Mouse (Mus musculus): ENCODE results near the gene Fbxo40. TPM values are rescaled to one million over a fixed set of nuclear protein-coding genes. Genes with fewer than 3 reads are reported as not detected.

Fbxo40 gene
- total and polyA plus RNA-seq, 3 experiments: 0.08 to 0.15 TPM; not detected in 1

GRCm38 (mm10) chr16:36921980-36922379 is 68.3 kb downstream of the Fbxo40 start:
- DNase-seq (ENCODE audit: low read depth, low spot score): no peak
- Histone ChIP-seq H3K27ac (ENCODE audit: control insufficient read depth, low read depth, low read length) (no peak overlapping the region), H3K79me2 (ENCODE audit: control insufficient read depth, insufficient read depth, low read length, poor library complexity) (no peaks in the 10 kb centered on the region), H3K27me3 (ENCODE audit: control insufficient read depth in 1 of 2, insufficient read depth in 2 of 2, low read length in 2 of 2) (no peaks in the 10 kb centered on the region), H3K4me3 (ENCODE audit: control insufficient read depth in 1 of 2, insufficient read depth in 1 of 2, low read depth in 2 of 2, low read length in 2 of 2) (no peak overlapping the region), H3K4me1 (ENCODE audit: control insufficient read depth in 1 of 2, insufficient read depth in 2 of 2, low read length in 2 of 2) (no peaks in the 10 kb centered on the region), H3K36me3 (ENCODE audit: control insufficient read depth in 1 of 2, insufficient read depth in 2 of 2, low read length in 2 of 2) (peaks cover 0 to 2% of the 10 kb centered on the region in 2 experiments; a peak in 1 of 4 replicates), H3K9me3 (replicated peaks; ENCODE audit: insufficient read depth, low read length) (no peaks in the 10 kb centered on the region), H3K9ac (ENCODE audit: control insufficient read depth, low read depth, low read length, poor library complexity, severe bottlenecking) (no peak overlapping the region)
- no peak for TF ChIP-seq ZKSCAN1 (IDR thresholded peaks at IDR 0.05; ENCODE audit: low read depth, low read length)
- TF ChIP-seq MAFK (IDR thresholded peaks at IDR 0.05; ENCODE audit: borderline replicate concordance, low read depth, low read length): no peak
- TF ChIP-seq BHLHE40 (IDR thresholded peaks at IDR 0.05; ENCODE audit: borderline replicate concordance, low read depth, low read length): no peak
- no peak for TF ChIP-seq POLR2A (IDR thresholded peaks at IDR 0.05; ENCODE audit: control insufficient read depth in 1 of 2, insufficient read depth in 1 of 2, low read depth in 1 of 2, low read length in 2 of 2, poor library complexity in 1 of 2)
- TF ChIP-seq MAX (IDR thresholded peaks at IDR 0.05; ENCODE audit: low read length): no peak
- TF ChIP-seq ZMIZ1 (IDR thresholded peaks at IDR 0.05; ENCODE audit: low read depth, low read length): no peak
- TF ChIP-seq POLR2AphosphoS2 (IDR thresholded peaks at IDR 0.05; ENCODE audit: low read length): no peak
- TF ChIP-seq NRF1 (IDR thresholded peaks at IDR 0.05; ENCODE audit: insufficient read depth, low read depth, low read length, poor library complexity, severe bottlenecking): no peak
- no peak for TF ChIP-seq SIN3A (IDR thresholded peaks at IDR 0.05; ENCODE audit: low read length)
- TF ChIP-seq MYB (IDR thresholded peaks at IDR 0.05; ENCODE audit: low read depth, low read length): no peak
- no peak for TF ChIP-seq RAD21 (IDR thresholded peaks at IDR 0.05; ENCODE audit: low read depth, low read length)
- TF ChIP-seq ETS1 (IDR thresholded peaks at IDR 0.05; ENCODE audit: low read depth, low read length): no peak
- no peak for TF ChIP-seq TBP (IDR thresholded peaks at IDR 0.05; ENCODE audit: low read depth, low read length)
- TF ChIP-seq CHD2 (IDR thresholded peaks at IDR 0.05; ENCODE audit: low read length): no peak
- TF ChIP-seq CHD1 (IDR thresholded peaks at IDR 0.05; ENCODE audit: low read depth, low read length): no peak
- no peak for TF ChIP-seq GATA1 (IDR thresholded peaks at IDR 0.05; ENCODE audit: low read depth, low read length)
- no peak for TF ChIP-seq MXI1 (IDR thresholded peaks at IDR 0.05; ENCODE audit: low read depth, low read length)
- TF ChIP-seq NELFE (IDR thresholded peaks at IDR 0.05; ENCODE audit: low read depth, low read length): no peak
- no peak for TF ChIP-seq JUND (IDR thresholded peaks at IDR 0.05; ENCODE audit: low read depth, low read length)
- TF ChIP-seq UBTF (IDR thresholded peaks at IDR 0.05; ENCODE audit: borderline replicate concordance, insufficient read depth, low read depth, low read length): no peak

DNA sequence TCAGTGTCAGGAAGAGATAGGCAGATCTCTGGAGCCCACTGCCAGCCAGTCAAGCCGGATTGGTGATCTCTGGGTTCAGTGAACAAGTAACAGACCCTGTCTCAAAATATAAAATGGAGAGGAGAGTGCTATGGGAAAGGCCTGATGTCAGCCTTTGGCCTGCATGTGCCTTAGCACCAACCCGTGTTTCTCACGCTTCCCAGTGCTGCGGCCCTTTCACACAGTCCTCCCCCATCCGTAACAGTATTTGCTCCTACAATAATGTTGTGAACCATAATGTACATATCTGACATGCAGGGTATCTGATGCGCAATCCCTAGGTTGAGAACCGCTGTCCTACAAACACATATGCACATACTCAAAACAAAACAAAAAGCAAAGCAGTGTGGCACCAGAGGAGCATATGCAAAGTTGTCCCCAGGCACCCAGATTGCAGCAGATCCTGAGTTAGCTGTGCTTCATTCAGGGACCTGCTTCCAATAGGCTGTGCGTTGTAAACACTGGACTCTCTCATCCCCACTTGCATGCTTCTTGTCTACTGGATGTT is 69.1 kb downstream of the Fbxo40 start:
- Histone ChIP-seq H3K27ac (ENCODE audit: control insufficient read depth, low read depth, low read length) (no peak overlapping the region), H3K9me3 (replicated peaks; ENCODE audit: insufficient read depth, low read length) (no peaks in the 10 kb centered on the region), H3K4me1 (ENCODE audit: control insufficient read depth in 1 of 2, insufficient read depth in 2 of 2, low read length in 2 of 2) (no peaks in the 10 kb centered on the region), H3K4me3 (ENCODE audit: control insufficient read depth in 1 of 2, insufficient read depth in 1 of 2, low read depth in 2 of 2, low read length in 2 of 2) (no peak overlapping the region), H3K9ac (ENCODE audit: control insufficient read depth, low read depth, low read length, poor library complexity, severe bottlenecking) (no peak overlapping the region), H3K36me3 (ENCODE audit: control insufficient read depth in 1 of 2, insufficient read depth in 2 of 2, low read length in 2 of 2) (peaks cover 0 to 2% of the 10 kb centered on the region in 2 experiments; a peak in 1 of 4 replicates), H3K79me2 (ENCODE audit: control insufficient read depth, insufficient read depth, low read length, poor library complexity) (no peaks in the 10 kb centered on the region), H3K27me3 (ENCODE audit: control insufficient read depth in 1 of 2, insufficient read depth in 2 of 2, low read length in 2 of 2) (no peaks in the 10 kb centered on the region)
- no peak for DNase-seq (ENCODE audit: low read depth, low spot score)
- no peak for TF ChIP-seq GATA1 (IDR thresholded peaks at IDR 0.05; ENCODE audit: low read depth, low read length)
- TF ChIP-seq MAZ (IDR thresholded peaks at IDR 0.05; ENCODE audit: low read depth, low read length): no peak
- TF ChIP-seq POLR2AphosphoS2 (IDR thresholded peaks at IDR 0.05; ENCODE audit: low read length): no peak
- TF ChIP-seq TCF12 (IDR thresholded peaks at IDR 0.05; ENCODE audit: low read depth, low read length): no peak
- TF ChIP-seq MYC (IDR thresholded peaks at IDR 0.05; ENCODE audit: low read depth, low read length): no peak
- TF ChIP-seq MAFK (IDR thresholded peaks at IDR 0.05; ENCODE audit: borderline replicate concordance, low read depth, low read length): no peak
- TF ChIP-seq CHD2 (IDR thresholded peaks at IDR 0.05; ENCODE audit: low read length): no peak
- TF ChIP-seq ZNF384 (IDR thresholded peaks at IDR 0.05; ENCODE audit: low read depth, low read length): no peak
- no peak for TF ChIP-seq ELF1 (IDR thresholded peaks at IDR 0.05; ENCODE audit: low read depth, low read length)
- TF ChIP-seq ZKSCAN1 (IDR thresholded peaks at IDR 0.05; ENCODE audit: low read depth, low read length): no peak
- no peak for TF ChIP-seq MEF2A (IDR thresholded peaks at IDR 0.05; ENCODE audit: extremely low read depth, insufficient replicate concordance, low read depth, low read length, poor library complexity, severe bottlenecking)
- TF ChIP-seq GABPA (IDR thresholded peaks at IDR 0.05; ENCODE audit: low read depth, low read length): no peak
- TF ChIP-seq KAT2A (conservative IDR thresholded peaks at IDR 0.05; ENCODE audit: low read depth, low read length): no peak
- no peak for TF ChIP-seq NRF1 (IDR thresholded peaks at IDR 0.05; ENCODE audit: insufficient read depth, low read depth, low read length, poor library complexity, severe bottlenecking)
- TF ChIP-seq ZC3H11A (IDR thresholded peaks at IDR 0.05; ENCODE audit: low read depth, low read length): no peak
